Mouse (Mus musculus): ENCODE data around the gene Sox6. TPM values are rescaled to one million over a fixed set of nuclear protein-coding genes. Genes with fewer than 3 reads are reported as not detected.

The Sox6 gene
- polyA plus RNA-seq, 1 experiment: 2.9 TPM

GRCm38 (mm10) chr7:115691091-115691490, 347.5 kb downstream of the Sox6 start:
- no peak overlapping the region for H3K4me3 ChIP-seq (ENCODE audit: insufficient read depth, low read length)
- no peak for TF ChIP-seq POLR2A (IDR thresholded peaks at IDR 0.05; ENCODE audit: low read depth, low read length)
- no peaks in the 10 kb centered on the region for H3K4me1 ChIP-seq (ENCODE audit: control insufficient read depth, insufficient read depth, low read length)
- H3K27ac ChIP-seq (ENCODE audit: insufficient read depth, low read length): no peak overlapping the region

GRCm38 (mm10) chr7:115686687-115687086, 351.9 kb downstream of the Sox6 start:
- Histone ChIP-seq H3K27ac (ENCODE audit: insufficient read depth, low read length) (no peak overlapping the region), H3K4me1 (ENCODE audit: control insufficient read depth, insufficient read depth, low read length) (no peaks in the 10 kb centered on the region), H3K4me3 (ENCODE audit: insufficient read depth, low read length) (no peak overlapping the region)
- TF ChIP-seq POLR2A (IDR thresholded peaks at IDR 0.05; ENCODE audit: low read depth, low read length) (no peak), CTCF (IDR thresholded peaks at IDR 0.05; ENCODE audit: borderline replicate concordance, insufficient read depth, low read length) (no peak)

DNA sequence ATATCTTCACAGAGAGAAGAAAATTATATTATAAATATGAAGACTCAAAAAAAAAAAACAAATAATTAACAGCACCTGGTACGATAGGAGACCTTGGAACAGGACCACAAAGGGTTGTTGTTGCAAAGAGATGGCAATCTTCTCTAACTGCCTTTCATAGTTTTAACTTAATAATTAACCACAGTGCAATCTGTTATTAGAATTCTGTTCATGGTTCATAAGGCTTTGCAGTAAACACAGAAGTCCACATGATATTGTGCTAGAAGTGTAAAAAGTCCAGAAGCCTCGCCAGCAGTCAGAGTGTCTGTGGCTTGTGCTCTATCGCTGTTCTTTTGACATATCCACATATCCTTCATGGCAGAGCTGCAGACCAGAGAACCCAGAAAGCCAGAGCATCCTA, 354.5 kb downstream of the Sox6 start:
- TF ChIP-seq POLR2A (IDR thresholded peaks at IDR 0.05; ENCODE audit: low read depth, low read length) (no peak), CTCF (IDR thresholded peaks at IDR 0.05; ENCODE audit: borderline replicate concordance, insufficient read depth, low read length) (no peak)
- H3K4me1 ChIP-seq (ENCODE audit: control insufficient read depth, insufficient read depth, low read length): no peaks in the 10 kb centered on the region
- no peak overlapping the region for H3K4me3 ChIP-seq (ENCODE audit: insufficient read depth, low read length)
- no peak overlapping the region for H3K27ac ChIP-seq (ENCODE audit: insufficient read depth, low read length)

GRCm38 (mm10) chr7:115671749-115672148, 366.8 kb downstream of the Sox6 start:
- Histone ChIP-seq H3K4me3 (ENCODE audit: insufficient read depth, low read length) (no peak overlapping the region), H3K4me1 (ENCODE audit: control insufficient read depth, insufficient read depth, low read length) (no peaks in the 10 kb centered on the region), H3K27ac (ENCODE audit: insufficient read depth, low read length) (no peak overlapping the region)
- TF ChIP-seq POLR2A (IDR thresholded peaks at IDR 0.05; ENCODE audit: low read depth, low read length): no peak
- no peak for TF ChIP-seq CTCF (IDR thresholded peaks at IDR 0.05; ENCODE audit: borderline replicate concordance, insufficient read depth, low read length)

- Histone ChIP-seq H3K4me3 (ENCODE audit: insufficient read depth, low read length) (no peak overlapping the region), H3K27ac (ENCODE audit: insufficient read depth, low read length) (no peak overlapping the region), H3K4me1 (ENCODE audit: control insufficient read depth, insufficient read depth, low read length) (no peaks in the 10 kb centered on the region)
- TF ChIP-seq POLR2A (IDR thresholded peaks at IDR 0.05; ENCODE audit: low read depth, low read length) (no peak), CTCF (IDR thresholded peaks at IDR 0.05; ENCODE audit: borderline replicate concordance, insufficient read depth, low read length) (no peak)
Observed at GRCm38 (mm10) chr7:115671272-115671671, 367.3 kb downstream of the Sox6 start.

DNA sequence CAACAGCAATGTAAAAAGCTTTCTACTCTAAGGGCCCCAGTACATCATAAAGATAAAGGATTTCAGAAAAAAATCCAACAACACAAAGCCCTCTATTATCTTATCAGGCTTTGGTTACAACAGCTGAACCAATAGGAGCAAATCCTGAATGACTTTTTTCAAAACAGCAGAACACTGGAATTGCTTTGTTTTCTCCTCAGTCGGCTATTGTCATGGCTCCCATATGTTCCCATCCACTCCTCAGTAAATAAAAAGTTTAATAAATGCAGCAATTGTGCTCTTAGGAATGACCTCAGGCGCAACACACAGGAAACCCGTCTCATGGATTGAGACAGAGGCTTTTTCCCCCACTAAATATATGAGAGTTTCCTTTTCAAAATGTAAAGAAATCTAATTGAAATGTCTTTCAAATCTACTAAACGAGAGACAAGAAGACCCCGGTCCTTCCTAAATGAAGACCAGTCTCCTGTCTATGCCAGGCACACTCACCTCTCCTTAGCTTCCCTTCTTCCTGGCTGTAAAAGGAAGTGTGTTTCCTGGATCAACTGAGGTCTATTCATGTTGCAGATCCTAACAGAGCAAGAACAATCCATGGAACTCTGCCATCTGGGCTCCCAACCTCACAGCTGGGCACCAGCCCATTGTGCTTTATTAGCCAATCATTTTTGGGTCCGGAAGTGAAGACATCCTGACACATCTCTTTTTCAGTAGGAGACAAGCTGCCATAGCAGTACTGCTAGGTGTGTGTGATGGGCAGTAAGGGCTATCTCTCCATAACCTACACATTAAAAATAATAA, 369.2 kb downstream of the Sox6 start:
- TF ChIP-seq CTCF (IDR thresholded peaks at IDR 0.05; ENCODE audit: borderline replicate concordance, insufficient read depth, low read length): no peak
- no peak for TF ChIP-seq POLR2A (IDR thresholded peaks at IDR 0.05; ENCODE audit: low read depth, low read length)
- Histone ChIP-seq H3K27ac (ENCODE audit: insufficient read depth, low read length) (no peak overlapping the region), H3K4me1 (ENCODE audit: control insufficient read depth, insufficient read depth, low read length) (no peaks in the 10 kb centered on the region)

DNA sequence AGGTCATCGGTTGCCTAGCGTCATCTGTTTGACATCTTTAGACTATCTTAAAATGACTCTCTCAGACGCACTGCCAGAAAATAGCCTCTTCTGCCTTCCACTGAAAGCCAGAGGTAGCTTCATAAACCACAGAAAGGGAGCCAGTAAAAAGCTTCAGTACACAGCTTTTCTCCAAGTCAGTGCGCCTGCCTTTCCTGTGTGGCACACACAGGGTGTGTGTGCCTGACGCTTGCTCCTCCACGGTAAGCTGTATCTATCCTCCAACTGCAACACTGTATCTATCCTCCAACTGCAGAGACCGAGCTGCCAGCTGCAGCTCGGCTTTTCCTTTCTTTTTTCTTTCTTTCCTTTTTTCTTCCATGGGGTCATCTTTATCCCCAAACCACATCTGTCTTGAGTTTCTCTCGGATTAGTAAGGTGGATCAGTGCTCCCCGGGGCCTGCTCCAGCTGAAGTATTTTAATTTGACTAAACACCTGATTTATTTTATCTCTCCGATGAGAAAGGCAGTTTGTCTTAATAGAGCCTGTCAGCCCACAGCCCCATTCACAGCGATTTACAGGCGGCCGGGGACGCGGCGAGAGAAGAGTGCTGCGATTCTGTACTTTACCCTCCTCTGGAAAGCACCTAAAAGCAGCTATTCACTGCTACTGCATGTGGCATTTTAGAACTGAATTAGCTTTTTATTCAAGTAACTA, 371.8 kb downstream of the Sox6 start:
- TF ChIP-seq POLR2A (IDR thresholded peaks at IDR 0.05; ENCODE audit: low read depth, low read length): no peak
- no peak for TF ChIP-seq CTCF (IDR thresholded peaks at IDR 0.05; ENCODE audit: borderline replicate concordance, insufficient read depth, low read length)
- H3K4me1 ChIP-seq (ENCODE audit: control insufficient read depth, insufficient read depth, low read length): no peaks in the 10 kb centered on the region
- H3K4me3 ChIP-seq (ENCODE audit: insufficient read depth, low read length): no peak overlapping the region
- no peak overlapping the region for H3K27ac ChIP-seq (ENCODE audit: insufficient read depth, low read length)

More for the DNA sequence above, 369.2 kb downstream of the Sox6 start:
- H3K4me3 ChIP-seq (ENCODE audit: insufficient read depth, low read length): no peak overlapping the region

GRCm38 (mm10) chr7:115663399-115663798, 375.2 kb downstream of the Sox6 start:
- no peaks in the 10 kb centered on the region for H3K4me1 ChIP-seq (ENCODE audit: control insufficient read depth, insufficient read depth, low read length)
- TF ChIP-seq POLR2A (IDR thresholded peaks at IDR 0.05; ENCODE audit: low read depth, low read length): no peak
- TF ChIP-seq CTCF (IDR thresholded peaks at IDR 0.05; ENCODE audit: borderline replicate concordance, insufficient read depth, low read length): no peak
- H3K27ac ChIP-seq (ENCODE audit: insufficient read depth, low read length): no peak overlapping the region
- no peak overlapping the region for H3K4me3 ChIP-seq (ENCODE audit: insufficient read depth, low read length)

DNA sequence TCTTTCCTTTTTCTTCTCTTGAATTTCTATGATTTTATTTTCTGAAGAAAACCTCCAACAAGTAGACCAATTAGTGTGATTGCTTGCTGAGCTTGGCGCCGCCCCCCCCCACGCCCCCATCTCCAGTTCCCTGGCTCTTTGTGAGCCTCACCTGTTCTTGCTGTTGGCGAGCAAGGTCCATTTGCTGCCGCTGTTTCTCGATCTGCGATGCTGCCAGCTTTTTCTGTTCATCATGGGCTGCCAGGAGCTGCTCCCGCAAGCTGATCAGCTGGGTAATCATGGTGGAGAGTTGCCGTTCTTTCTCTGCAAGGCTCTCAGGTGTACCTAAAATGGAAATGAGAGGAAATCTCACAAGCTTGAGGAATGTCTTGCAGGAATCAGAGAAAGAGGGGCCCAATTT, 376.5 kb downstream of the Sox6 start:
- no peak for TF ChIP-seq POLR2A (IDR thresholded peaks at IDR 0.05; ENCODE audit: low read depth, low read length)
- no peak for TF ChIP-seq CTCF (IDR thresholded peaks at IDR 0.05; ENCODE audit: borderline replicate concordance, insufficient read depth, low read length)
- no peaks in the 10 kb centered on the region for H3K4me1 ChIP-seq (ENCODE audit: control insufficient read depth, insufficient read depth, low read length)
- H3K27ac ChIP-seq (ENCODE audit: insufficient read depth, low read length): no peak overlapping the region
- no peak overlapping the region for H3K4me3 ChIP-seq (ENCODE audit: insufficient read depth, low read length)

DNA sequence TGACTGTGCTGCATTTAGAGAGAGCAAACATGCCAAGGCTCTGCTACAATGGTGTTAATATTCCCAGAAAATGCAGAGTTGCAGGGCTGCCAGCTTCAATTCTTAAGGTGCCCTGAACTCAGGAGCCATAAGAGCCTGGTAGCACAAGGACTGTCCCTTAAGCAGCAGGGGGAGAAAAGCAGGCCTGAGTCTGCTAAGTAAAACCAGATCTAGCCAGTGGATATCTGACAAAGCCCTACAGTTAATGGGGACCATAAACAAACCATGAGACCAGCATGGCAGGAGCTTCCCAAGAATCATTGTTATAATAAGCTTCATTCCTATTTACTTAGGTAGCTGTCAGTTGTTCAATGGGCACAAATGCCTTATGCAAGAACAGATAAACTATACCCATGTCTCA, 391.9 kb downstream of the Sox6 start:
- TF ChIP-seq CTCF (IDR thresholded peaks at IDR 0.05; ENCODE audit: borderline replicate concordance, insufficient read depth, low read length) (no peak), POLR2A (IDR thresholded peaks at IDR 0.05; ENCODE audit: low read depth, low read length) (no peak)
- no peak overlapping the region for H3K27ac ChIP-seq (ENCODE audit: insufficient read depth, low read length)
- H3K4me1 ChIP-seq (ENCODE audit: control insufficient read depth, insufficient read depth, low read length): peaks cover 6% of the 10 kb centered on the region
- no peak overlapping the region for H3K4me3 ChIP-seq (ENCODE audit: insufficient read depth, low read length)

Data from embryonic fibroblast, embryonic 13.5 days (primary cell).